ENCODE assay signal across 8 mouse cellular contexts in genomic region chr15:59828421-59828820, GRCm38 (mm10).
DNase-seq lines count a peak whose midpoint lies in the region; ATAC-seq and TF ChIP-seq lines count a peak whose summit lies in the region.

No protein-coding gene starts in this region.

- 20% methylated on average over 5 of the region's 5 CpGs for WGBS in forebrain, embryonic 12.5 days
- WGBS in liver, embryonic 16.5 days (ENCODE audit: insufficient replicate concordance) = 20% methylated on average over 5 of the region's 5 CpGs
- WGBS in neural tube, embryonic 12.5 days = 20% methylated on average over 5 of the region's 5 CpGs

- peaks cover 1% of the 10 kb centered on the region for H3K27me3 ChIP-seq in CH12.LX (replicated peaks)
- no peaks in the 10 kb centered on the region for H3K27me3 ChIP-seq in forebrain, embryonic 12.5 days
- H3K27me3 ChIP-seq in liver, embryonic 16.5 days (ENCODE audit: control insufficient read depth, insufficient read depth, low read depth, low read length) = no peaks in the 10 kb centered on the region
- no peaks in the 10 kb centered on the region for H3K27me3 ChIP-seq in neural tube, embryonic 12.5 days (replicated peaks)
- no peaks in the 10 kb centered on the region for H3K27me3 ChIP-seq in testis, adult 2 months (ENCODE audit: control insufficient read depth, insufficient read depth, low read length)

- no peak for TF ChIP-seq POLR2A in CH12.LX (IDR thresholded peaks at IDR 0.05; ENCODE audit: low read depth, low read length)
- no peak for TF ChIP-seq POLR2A in testis, adult 2 months (IDR thresholded peaks at IDR 0.05; ENCODE audit: control insufficient read depth, low read depth, low read length)

- peak; percentile 80 to 89; a peak in 3 of 4 replicates for TF ChIP-seq CTCF in CH12.LX (conservative IDR thresholded peaks at IDR 0.05 in 1 of 2, IDR thresholded peaks at IDR 0.05 in 1 of 2; ENCODE audit: low read depth in 2 of 2, low read length in 2 of 2)
- TF ChIP-seq CTCF in testis, adult 2 months (IDR thresholded peaks at IDR 0.05; ENCODE audit: control insufficient read depth, insufficient read depth, insufficient replicate concordance, low read depth, low read length) = peak; percentile 74; the same call in 1 of the 2 replicates

- no peaks in the 10 kb centered on the region for H3K36me3 ChIP-seq in CH12.LX (replicated peaks in 1 of 2; ENCODE audit: control insufficient read depth in 1 of 2, insufficient read depth in 1 of 2, low read length in 1 of 2)
- H3K36me3 ChIP-seq in forebrain, embryonic 12.5 days (replicated peaks) = no peaks in the 10 kb centered on the region
- H3K36me3 ChIP-seq in liver, embryonic 16.5 days (ENCODE audit: control insufficient read depth, insufficient read depth) = no peaks in the 10 kb centered on the region
- H3K36me3 ChIP-seq in neural tube, embryonic 12.5 days = no peaks in the 10 kb centered on the region
- H3K36me3 ChIP-seq in testis, adult 2 months (ENCODE audit: control insufficient read depth, insufficient read depth, low read length) = no peaks in the 10 kb centered on the region

- peaks cover 0 to 34% of the 10 kb centered on the region in 2 experiments; a peak in 3 of 4 replicates for H3K4me1 ChIP-seq in CH12.LX (ENCODE audit: control insufficient read depth in 1 of 2, insufficient read depth in 2 of 2)
- no peaks in the 10 kb centered on the region; the same call in none of the 2 replicates for H3K4me1 ChIP-seq in brown adipose tissue, adult 24 weeks (ENCODE audit: control insufficient read depth, insufficient read depth, insufficient read length, low read length)
- H3K4me1 ChIP-seq in forebrain, embryonic 12.5 days = 0 out of 2 replicates have a peak, but pooled peaks cover 4% of the 10 kb centered on the region
- H3K4me1 ChIP-seq in liver, embryonic 16.5 days (ENCODE audit: control insufficient read depth, low read depth, low read length) = no peaks in the 10 kb centered on the region; the same call in 1 of the 2 replicates
- H3K4me1 ChIP-seq in neural tube, embryonic 12.5 days = peaks cover 3% of the 10 kb centered on the region
- peaks cover 3% of the 10 kb centered on the region; the same call in 1 of the 2 replicates for H3K4me1 ChIP-seq in testis, adult 2 months (ENCODE audit: control insufficient read depth, insufficient read depth, low read length)

- in situ Hi-C loops in CH12.LX (cut with MboI; ENCODE audit: low pct_ligation_motif_present, low pct_unique_long_range_greater_than_20kb, low sequenced_read_pairs) = loop anchor here (5.0 kb wide), 2 partner anchors 306 to 441 kb away; no protein-coding TSS in a partner anchor

- DNase-seq in CH12.LX (ENCODE audit: extremely low read depth) = peak; percentile 80
- peak; percentile 85 to 89 for DNase-seq in heart, postnatal 10 days
- DNase-seq in kidney, postnatal 36 days = peak; percentile 79 to 88

- H3K4me2 ChIP-seq in CH12.LX (ENCODE audit: insufficient read depth, low read depth, poor library complexity, severe bottlenecking) = no peak overlapping the region
- H3K4me2 ChIP-seq in forebrain, embryonic 12.5 days = no peak overlapping the region
- H3K4me2 ChIP-seq in liver, embryonic 16.5 days (ENCODE audit: low read depth, low read length) = no peak overlapping the region
- no peak overlapping the region for H3K4me2 ChIP-seq in neural tube, embryonic 12.5 days (replicated peaks)

- H3K9me3 ChIP-seq in CH12.LX (replicated peaks; ENCODE audit: low read length) = no peaks in the 10 kb centered on the region
- no peaks in the 10 kb centered on the region for H3K9me3 ChIP-seq in forebrain, embryonic 12.5 days
- no peaks in the 10 kb centered on the region for H3K9me3 ChIP-seq in liver, embryonic 16.5 days (replicated peaks; ENCODE audit: control insufficient read depth, low read length)
- no peaks in the 10 kb centered on the region for H3K9me3 ChIP-seq in neural tube, embryonic 12.5 days

- no peak for TF ChIP-seq EP300 in CH12.LX (IDR thresholded peaks at IDR 0.05; ENCODE audit: low read length)

- dilution Hi-C loops in CH12.LX (cut with MboI; ENCODE audit: extremely low pct_ligation_motif_present, extremely low pct_unique_long_range_greater_than_20kb, low sequenced_read_pairs) = no loop called here

- no peaks in the 10 kb centered on the region for H3K79me2 ChIP-seq in CH12.LX (replicated peaks; ENCODE audit: control insufficient read depth, extremely low read depth, insufficient read depth, poor library complexity, severe bottlenecking)

- intact Hi-C loops in heart, postnatal 10 days (cut with DNase I) = loop anchor here (1.0 to 5.0 kb wide), 4 partner anchors 161 to 439 kb away; no protein-coding TSS in a partner anchor

- H3K27ac ChIP-seq in CH12.LX (ENCODE audit: insufficient read depth, low read depth) = no peak overlapping the region
- H3K27ac ChIP-seq in brown adipose tissue, adult 24 weeks (replicated peaks; ENCODE audit: low read depth, low read length) = peak overlapping the region; percentile 30; the same call in 1 of the 2 replicates
- no peak overlapping the region for H3K27ac ChIP-seq in forebrain, embryonic 12.5 days
- no peak overlapping the region for H3K27ac ChIP-seq in liver, embryonic 16.5 days (ENCODE audit: low read length)
- no peak overlapping the region for H3K27ac ChIP-seq in neural tube, embryonic 12.5 days
- no peak overlapping the region for H3K27ac ChIP-seq in testis, adult 2 months (ENCODE audit: control insufficient read depth, insufficient read depth, low read depth, low read length)

- peak; percentile 94 for TF ChIP-seq RAD21 in CH12.LX (IDR thresholded peaks at IDR 0.05; ENCODE audit: low read depth, low read length)

- no peak overlapping the region for H3K9ac ChIP-seq in CH12.LX (ENCODE audit: insufficient read depth, low read depth)
- H3K9ac ChIP-seq in forebrain, embryonic 12.5 days = no peak overlapping the region
- H3K9ac ChIP-seq in liver, embryonic 16.5 days (ENCODE audit: low read depth, low read length) = no peak overlapping the region
- no peak overlapping the region for H3K9ac ChIP-seq in neural tube, embryonic 12.5 days

- no peak overlapping the region for H3K4me3 ChIP-seq in CH12.LX (replicated peaks in 1 of 3; ENCODE audit: low read depth in 2 of 3, low read length in 2 of 3, poor library complexity in 1 of 3)
- peak overlapping the region; percentile 12; the same call in 1 of the 2 replicates for H3K4me3 ChIP-seq in brown adipose tissue, adult 24 weeks (ENCODE audit: insufficient read depth, low read depth, low read length)
- no peak overlapping the region for H3K4me3 ChIP-seq in forebrain, embryonic 12.5 days (replicated peaks)
- no peak overlapping the region for H3K4me3 ChIP-seq in liver, embryonic 16.5 days (ENCODE audit: low read depth, low read length)
- no peak overlapping the region for H3K4me3 ChIP-seq in neural tube, embryonic 12.5 days
- no peak overlapping the region for H3K4me3 ChIP-seq in testis, adult 2 months (ENCODE audit: control insufficient read depth, low read depth, low read length)

- ATAC-seq in forebrain, embryonic 12.5 days (ENCODE audit: low FRiP score) = peak; percentile 65
- peak; percentile 27 for ATAC-seq in liver, embryonic 16.5 days (ENCODE audit: low read depth)
- peak; percentile 68 for ATAC-seq in neural tube, embryonic 12.5 days (ENCODE audit: low FRiP score, low read depth)

TF ChIP-seq in CH12.LX, 34 proteins besides CTCF, POLR2A, EP300 and RAD21:
- TF ChIP-seq E2F4 (IDR thresholded peaks at IDR 0.05; ENCODE audit: insufficient replicate concordance, low read depth, low read length) (no peak), NELFE (IDR thresholded peaks at IDR 0.05; ENCODE audit: low read depth, low read length) (no peak), PAX5 (IDR thresholded peaks at IDR 0.05; ENCODE audit: low read length) (no peak), ELF1 (IDR thresholded peaks at IDR 0.05; ENCODE audit: low read depth, low read length) (peak; percentile 67), MAZ (IDR thresholded peaks at IDR 0.05; ENCODE audit: low read depth, low read length) (peak; percentile 26; the same call in 1 of the 2 replicates), UBTF (IDR thresholded peaks at IDR 0.05; ENCODE audit: low read depth, low read length) (no peak), NRF1 (IDR thresholded peaks at IDR 0.05; ENCODE audit: low read depth, low read length) (no peak), MAFK (IDR thresholded peaks at IDR 0.05; ENCODE audit: insufficient replicate concordance, low read length) (peak; percentile 69; the same call in 1 of the 2 replicates), BHLHE40 (IDR thresholded peaks at IDR 0.05; ENCODE audit: low read depth, low read length) (no peak), SMC3 (IDR thresholded peaks at IDR 0.05; ENCODE audit: low read depth, low read length) (peak; percentile 95), ZC3H11A (IDR thresholded peaks at IDR 0.05; ENCODE audit: low read depth, low read length) (peak; percentile 79), TBP (conservative IDR thresholded peaks at IDR 0.05; ENCODE audit: low read depth, low read length) (no peak), TCF12 (IDR thresholded peaks at IDR 0.05; ENCODE audit: low read depth, low read length) (0 out of 2 replicates have a peak, but pooled peaks have one; percentile 20), CHD2 (IDR thresholded peaks at IDR 0.05; ENCODE audit: low read length) (no peak)
